Mouse (Mus musculus) layer of hippocampus, adult 2 months (tissue): Measurements from ENCODE around the gene Mfap4. TPM values are rescaled to one million over a fixed set of nuclear protein-coding genes. Genes with fewer than 3 reads are reported as not detected.
A peak's percentile ranks its signal among the peaks of the same experiment; 100 is the strongest.

ENCODE experiments used
- DNase-seq, 2 experiments: peaks; one replicate each; pipeline ENCODE4 v3.0.0; 2022; ENCODE audit warnings: low spot score in 2 of 2
- H3K27ac ChIP-seq: fragments of 200-600 bp; 2 replicates; pipeline ENCODE4 v1.8.1; 2022
- H3K4me3 ChIP-seq: fragments of 200-600 bp; 2 replicates; pipeline ENCODE4 v1.8.1; 2022; ENCODE audit warnings: mild to moderate bottlenecking
- CTCF ChIP-seq: fragments of 200-600 bp; conservative IDR thresholded peaks from 2 replicates; pipeline ENCODE4 v1.8.1; 2022; ENCODE audit warnings: antibody characterized with exemption, mild to moderate bottlenecking, moderate library complexity
- long read RNA-seq, 2 experiments: library from polyadenylated mRNA; stranded (forward); transcript quantifications; one replicate each; pipeline ENCODE4 v2.0.0; 2021; ENCODE audit warnings: borderline mapping rate in 2 of 2
- total RNA-seq, 2 experiments: library from RNA; stranded (reverse); gene quantifications; 2 replicates each; pipeline ENCODE4 v1.2.3; 2021

Gene Mfap4
- total RNA-seq, result 1 to 10 TPM; 4.8 to 5.0 TPM
- long read RNA-seq, experiment 1, partial matches to known transcripts, result 2 of 3 reads
- long read RNA-seq, experiment 1, other reads (novel, unspliced or antisense), result 1 of 3 reads
- long read RNA-seq, experiment 2, partial matches to known transcripts, result 0 of 1 reads
- long read RNA-seq, experiment 2, other reads (novel, unspliced or antisense), result 0 of 1 reads

DNA sequence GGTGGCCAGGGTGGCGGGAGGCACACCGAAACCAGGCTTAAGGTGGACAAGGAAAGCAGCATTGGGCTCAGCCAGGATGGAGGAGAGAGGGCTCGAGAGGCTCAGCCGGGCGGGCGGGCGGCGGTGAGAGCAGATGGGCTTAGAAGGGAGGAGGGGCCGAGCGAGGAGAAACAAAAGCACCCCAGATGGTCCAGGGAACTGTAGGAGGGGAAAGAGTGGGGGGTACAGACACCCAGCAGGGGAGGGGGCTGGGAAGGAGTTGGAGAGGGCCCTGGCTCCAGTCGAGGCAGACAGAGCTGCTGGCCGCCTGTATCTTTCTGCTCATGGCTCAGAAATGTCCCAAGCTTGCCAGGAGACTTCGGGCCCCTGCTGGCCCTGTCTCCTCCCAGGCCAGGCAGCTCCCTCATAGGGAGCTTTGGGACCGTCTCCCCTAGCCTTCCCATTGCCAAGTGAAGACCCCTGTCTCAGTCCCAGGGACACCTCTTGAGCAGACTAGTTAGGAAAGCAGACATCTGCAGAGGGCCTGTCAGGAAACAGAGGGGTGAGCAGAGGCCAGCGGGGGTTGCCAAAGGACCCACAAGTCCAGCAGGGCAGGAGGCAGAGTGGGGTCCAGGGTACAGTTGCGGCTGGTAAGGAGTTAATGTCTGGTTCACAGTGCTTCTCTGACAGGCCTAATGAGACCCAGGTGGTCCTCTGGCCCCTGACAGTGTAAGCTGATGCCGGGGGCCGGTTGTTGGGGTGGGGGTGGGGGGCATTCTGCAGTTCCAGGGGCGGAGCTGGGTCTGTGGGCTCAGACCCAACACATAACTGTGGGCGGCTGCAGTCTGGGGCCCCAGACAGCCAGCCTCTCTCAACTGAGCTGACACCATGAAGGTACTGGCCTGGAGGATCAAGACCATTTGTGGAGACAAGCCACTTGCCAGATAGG is at the start of gene Mfap4:
Mfap4 (plus strand) TSS at position 819 of the 928 bp plus-strand sequence.
- TF ChIP-seq CTCF, result no peak
- Histone ChIP-seq H3K27ac (peak within 1 kb of the TSS; percentile 90), H3K4me3 (peak within 1 kb of the TSS; percentile 29)
- peak; percentile 86 to 89 for DNase-seq

DNA sequence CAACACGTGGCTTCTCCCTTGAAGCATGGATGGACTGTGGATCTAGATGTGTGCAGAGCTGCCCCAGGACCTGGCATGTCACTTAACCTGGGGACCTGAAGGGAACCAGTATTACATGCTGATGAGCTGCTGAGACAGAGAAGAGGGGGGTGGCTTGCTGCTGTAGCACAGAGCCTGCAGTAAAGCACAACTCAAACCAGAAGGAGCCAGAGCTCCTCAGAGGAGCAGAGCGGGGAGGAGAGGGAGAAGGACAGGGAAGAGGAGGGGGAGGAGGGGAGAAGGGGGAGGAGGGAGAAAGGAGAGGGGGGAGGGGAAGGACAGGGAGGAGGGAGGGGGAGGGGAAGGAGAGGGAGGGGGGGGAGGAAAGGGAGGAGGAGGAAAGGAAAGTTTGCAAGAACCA is 48.9 kb upstream of the Mfap4 start:
- no peak for DNase-seq
- Histone ChIP-seq H3K27ac (peak overlapping the region; percentile 36; the same call in 1 of the 2 replicates), H3K4me3 (no peak overlapping the region)
- TF ChIP-seq CTCF, result no peak

DNA sequence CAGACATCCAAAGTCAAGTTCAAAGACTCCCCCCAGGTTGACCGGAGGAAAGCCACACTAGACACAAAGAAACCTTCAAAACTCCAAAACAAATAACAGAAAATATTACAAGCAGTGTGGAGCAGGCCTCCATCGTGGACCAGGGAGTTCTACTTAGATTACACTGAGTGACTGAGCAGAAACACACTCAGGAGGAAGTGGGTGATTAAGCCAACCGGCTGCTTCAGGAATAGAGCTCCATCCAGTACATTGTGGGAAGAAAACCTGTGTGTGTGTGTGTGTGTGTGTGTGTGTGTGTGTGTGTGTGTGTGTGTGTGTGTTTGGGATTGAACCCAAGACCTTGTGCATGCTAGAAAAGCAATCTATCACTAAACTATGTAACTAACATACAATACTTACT is 46.1 kb upstream of the Mfap4 start:
- TF ChIP-seq CTCF, result no peak
- DNase-seq, result no peak
- Histone ChIP-seq H3K27ac (peak overlapping the region; percentile 82; the same call in 1 of the 2 replicates), H3K4me3 (no peak overlapping the region)

DNA sequence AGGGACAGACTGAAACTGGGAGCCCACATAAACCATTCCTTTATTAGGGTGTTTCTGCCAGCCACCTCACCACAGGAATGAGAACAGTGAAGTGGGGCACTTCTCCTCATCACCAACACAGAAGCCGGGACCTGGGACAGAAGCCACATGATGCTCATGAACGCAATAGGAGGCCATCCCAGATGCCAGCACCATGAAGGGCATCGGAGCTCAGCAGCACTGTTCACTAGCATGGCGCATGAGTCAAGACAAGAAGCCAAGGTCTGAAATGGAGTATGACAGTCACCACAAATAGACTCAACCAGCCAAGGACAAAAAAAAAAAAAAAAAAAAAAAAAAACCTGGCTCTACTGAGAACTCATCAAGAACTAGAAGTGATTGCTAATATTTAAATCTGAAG is 44.8 kb upstream of the Mfap4 start:
- peak overlapping the region; percentile 82 for H3K27ac ChIP-seq
- DNase-seq, result no peak
- no peak for TF ChIP-seq CTCF

DNA sequence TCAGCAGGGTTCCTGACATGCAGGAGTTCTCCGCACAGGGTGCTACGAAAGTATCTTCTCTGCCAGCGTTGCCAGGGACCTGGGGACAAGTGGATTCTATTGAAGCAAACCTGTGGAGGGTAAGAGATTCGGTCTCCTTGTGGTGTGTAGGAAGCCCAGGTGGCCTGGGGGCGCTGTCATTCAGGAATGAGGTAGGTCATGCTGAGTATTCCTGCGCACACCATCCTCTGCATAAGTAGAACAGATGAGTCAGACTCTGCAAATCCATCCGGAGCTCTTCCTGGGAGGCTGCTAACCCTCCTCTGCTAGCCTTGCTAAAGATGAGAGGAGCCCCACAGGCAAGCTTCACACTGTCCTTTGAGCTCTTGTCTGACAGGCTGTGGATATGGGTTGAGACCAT is 43.6 kb upstream of the Mfap4 start:
- Histone ChIP-seq H3K27ac (peak overlapping the region; percentile 63), H3K4me3 (no peak overlapping the region)
- no peak for TF ChIP-seq CTCF
- peak in 1 of 2 experiments; percentile 32 for DNase-seq

More for the DNA sequence above, 44.8 kb upstream of the Mfap4 start:
- H3K4me3 ChIP-seq, result no peak overlapping the region

DNA sequence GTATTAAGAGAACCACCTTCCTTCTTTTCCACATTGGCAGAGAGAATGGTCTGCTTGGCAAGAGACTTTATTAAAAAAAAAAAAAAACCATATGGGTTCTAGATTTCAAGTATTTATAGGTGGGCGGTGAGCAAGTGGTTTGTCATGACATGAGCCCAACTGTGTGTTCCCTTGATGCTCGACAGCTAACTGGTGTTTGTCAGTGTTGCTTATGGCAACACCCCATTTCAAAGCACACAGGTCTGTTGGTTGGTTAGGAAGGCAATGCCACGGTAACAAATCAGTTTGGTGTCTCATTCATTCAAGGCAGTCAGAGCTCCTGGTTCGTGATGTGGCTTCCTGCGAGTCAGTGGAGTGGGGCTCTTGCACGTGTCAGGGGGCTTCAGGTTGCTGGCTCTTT is 41.4 kb upstream of the Mfap4 start:
- Histone ChIP-seq H3K27ac (peak overlapping the region; percentile 82), H3K4me3 (no peak overlapping the region)
- no peak for TF ChIP-seq CTCF
- peak in 1 of 2 experiments; percentile 57 for DNase-seq

DNA sequence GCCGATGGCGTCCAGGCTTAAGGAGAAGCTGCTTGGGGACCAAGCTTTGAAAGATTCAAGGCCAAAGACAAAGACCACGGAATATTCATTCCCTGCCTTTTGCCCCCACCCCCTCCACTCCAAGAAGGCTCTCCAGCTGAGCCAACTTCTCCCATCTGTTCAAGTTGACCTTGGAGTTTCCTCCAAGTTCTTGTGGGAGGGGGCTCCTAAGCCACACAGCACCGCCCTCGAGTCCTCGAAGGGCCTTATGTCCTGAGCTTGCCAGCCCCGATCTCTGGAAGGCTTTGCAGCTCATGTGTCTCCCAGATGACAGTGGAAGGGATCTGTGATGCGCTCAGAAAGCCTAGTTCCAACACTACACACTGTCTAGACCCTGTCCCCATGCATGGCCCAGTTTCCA is 37.9 kb upstream of the Mfap4 start:
- TF ChIP-seq CTCF, result no peak
- Histone ChIP-seq H3K27ac (peak overlapping the region; percentile 97), H3K4me3 (no peak overlapping the region)
- DNase-seq, result no peak

DNA sequence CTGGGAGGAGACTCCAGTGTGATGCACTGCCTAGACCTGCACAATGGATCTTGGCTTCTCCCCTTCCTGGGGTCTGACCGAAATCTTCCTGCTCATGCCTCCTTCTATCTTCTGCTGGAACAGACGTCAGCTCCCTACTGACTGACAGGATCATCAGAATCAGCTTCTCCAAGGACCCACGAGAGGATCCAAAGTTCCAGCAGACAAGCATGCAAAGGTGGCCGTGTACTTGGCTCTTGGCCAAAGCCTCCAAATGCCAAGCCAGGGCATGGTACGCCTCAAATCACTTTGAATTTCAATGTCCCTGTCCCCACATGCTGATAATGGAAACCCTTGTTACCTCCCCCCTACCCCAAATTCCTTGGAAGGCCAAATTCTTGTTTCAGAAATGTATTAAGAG is 37.2 kb upstream of the Mfap4 start:
- no peak for TF ChIP-seq CTCF
- Histone ChIP-seq H3K4me3 (no peak overlapping the region), H3K27ac (peak overlapping the region; percentile 97)
- DNase-seq, result peak in 1 of 2 experiments; percentile 34

DNA sequence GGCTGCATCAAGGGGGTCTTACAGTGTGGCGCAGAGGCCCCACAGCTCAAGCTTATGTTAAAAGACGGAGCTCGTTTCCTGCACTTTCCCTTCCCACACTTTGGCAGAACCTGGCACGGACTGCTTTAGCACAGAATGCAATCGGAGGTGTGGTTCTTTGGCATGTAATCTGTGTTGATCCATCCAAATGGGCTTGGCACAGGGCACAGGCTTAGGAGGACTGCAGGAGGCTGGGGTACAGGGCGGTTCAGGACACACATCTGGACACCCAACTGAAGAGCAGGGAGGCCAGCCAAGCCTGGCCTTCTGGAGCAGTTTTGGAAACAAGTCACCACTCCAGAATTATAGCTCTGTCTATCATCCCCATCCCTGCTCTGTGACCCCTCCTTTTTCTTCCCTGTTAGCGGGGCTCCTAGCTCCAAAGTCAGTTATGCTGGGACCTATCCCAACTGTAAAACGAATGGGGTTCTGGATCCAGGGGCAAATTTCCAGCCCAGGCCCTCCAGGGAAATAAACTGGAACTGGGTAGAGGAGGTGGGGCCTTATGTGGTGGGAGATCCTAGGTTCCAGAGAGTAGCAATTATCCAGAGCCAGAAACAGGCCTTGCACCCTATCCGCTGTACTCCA is 36.5 kb upstream of the Mfap4 start:
- peak; percentile 55 to 66 for DNase-seq
- no peak for TF ChIP-seq CTCF
- Histone ChIP-seq H3K4me3 (peak overlapping the region; percentile 69), H3K27ac (peak overlapping the region; percentile 97)

DNA sequence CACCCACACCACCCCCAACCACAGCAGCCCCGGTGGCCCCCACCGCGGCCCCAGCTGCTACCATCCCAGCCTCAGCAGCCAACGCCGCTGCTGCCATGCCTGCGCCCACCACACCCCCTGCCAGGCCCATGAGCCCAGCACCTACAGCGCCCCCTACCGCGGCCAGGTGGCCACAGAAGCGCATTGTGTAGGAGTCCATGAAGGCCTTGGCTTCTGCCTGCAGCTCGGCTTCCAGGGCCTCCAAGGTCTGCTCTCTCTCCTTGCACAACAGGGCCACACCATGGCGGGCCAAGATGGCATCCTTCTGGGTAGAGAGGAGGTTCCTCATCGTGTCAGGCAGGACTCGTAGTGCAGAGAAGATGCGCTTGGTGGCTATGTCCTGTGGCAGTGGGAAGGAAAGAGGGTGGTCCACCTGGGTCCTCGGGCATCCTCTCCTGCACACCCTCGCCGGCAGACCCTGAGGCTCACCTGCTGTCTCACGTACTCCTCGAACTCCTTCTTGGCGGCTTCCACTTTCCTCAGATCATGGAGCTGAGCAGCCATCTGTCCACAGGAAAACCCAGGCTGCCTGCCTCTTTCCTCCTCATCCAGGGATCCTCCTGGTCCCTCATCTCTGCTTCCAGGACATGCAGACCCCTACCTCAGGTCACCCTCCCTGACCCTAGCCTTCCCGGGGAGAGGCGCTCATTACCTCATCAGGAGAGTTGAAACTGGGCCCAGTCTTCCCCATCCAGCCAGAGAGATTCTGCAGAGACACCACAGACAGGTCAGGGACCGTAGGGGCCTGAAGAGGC is 35.5 kb upstream of the Mfap4 start:
- peak; percentile 41 to 62 for DNase-seq
- H3K4me3 ChIP-seq, result peak overlapping the region; percentile 69
- H3K27ac ChIP-seq, result peak overlapping the region; percentile 97
- TF ChIP-seq CTCF, result peak; percentile 76

DNA sequence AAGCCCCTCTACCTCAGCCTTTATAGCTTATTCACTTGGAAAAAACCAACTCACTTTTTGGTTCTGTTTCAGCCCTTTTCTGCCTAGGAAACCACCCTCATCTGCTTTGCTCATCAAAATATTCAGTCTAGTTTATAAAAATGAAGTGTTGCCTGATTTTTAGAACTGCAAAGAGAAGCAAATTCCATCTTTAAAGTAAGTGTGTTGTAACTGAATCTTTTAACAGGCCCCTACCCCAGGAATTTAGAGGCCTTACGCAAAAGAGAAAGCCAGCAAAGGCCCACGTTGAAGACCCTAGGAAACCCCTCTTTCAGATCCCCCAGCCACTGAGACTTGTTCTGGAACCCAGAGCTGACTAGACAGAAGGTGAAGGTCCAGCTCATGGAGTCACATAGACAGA is 21.2 kb upstream of the Mfap4 start:
- H3K27ac ChIP-seq, result no peak overlapping the region
- no peak overlapping the region for H3K4me3 ChIP-seq
- no peak for DNase-seq
- no peak for TF ChIP-seq CTCF

DNA sequence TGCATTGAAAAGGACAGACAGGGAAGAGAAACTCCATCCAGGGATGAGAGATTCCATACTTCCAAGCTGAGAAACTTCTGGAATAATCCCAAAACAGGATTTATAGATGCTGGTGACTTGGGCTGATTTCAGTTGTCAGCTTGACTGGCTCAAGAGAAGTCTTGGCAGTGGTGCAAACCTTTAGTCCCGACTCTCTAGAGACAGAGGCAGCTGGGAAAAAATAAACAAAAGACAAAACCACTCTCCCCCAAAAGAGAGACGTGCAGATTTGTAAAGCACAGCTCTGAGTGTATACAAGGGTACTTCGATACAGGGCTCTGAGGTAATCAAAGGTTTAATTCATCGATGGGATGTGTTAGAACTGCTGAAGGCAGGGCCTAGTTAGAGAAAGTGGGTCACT is 19.8 kb upstream of the Mfap4 start:
- TF ChIP-seq CTCF, result no peak
- Histone ChIP-seq H3K4me3 (no peak overlapping the region), H3K27ac (no peak overlapping the region)
- no peak for DNase-seq
